Mouse (Mus musculus): ENCODE data around the gene Ckap4.

GRCm38 (mm10) chr10:84552477-84552876, 18.6 kb upstream of the Ckap4 start:
- TF ChIP-seq CTCF (IDR thresholded peaks at IDR 0.05; ENCODE audit: low read depth, low read length) (no peak), POLR2A (IDR thresholded peaks at IDR 0.05; ENCODE audit: borderline replicate concordance, low read depth, low read length) (no peak)
